Mouse (Mus musculus) liver, postnatal 0 days (tissue): ENCODE measurements around the gene Med29. TPM values are rescaled to one million over a fixed set of nuclear protein-coding genes. Genes with fewer than 3 reads are reported as not detected.
"Not testable (repeated sequence)": the region's sequence is repeated elsewhere in the genome, so short reads cannot be mapped to it uniquely, and the experiment has no call there.

Source experiments
- ATAC-seq: fragments of 200-750 bp; cut with Nextera tagmentation; 2 replicates; pipeline ENCODE4 v1.8.0; 2017; ENCODE audit warnings: mild to moderate bottlenecking, moderate library complexity
- DNase-seq: peaks from one replicate; pipeline ENCODE4 v3.0.0-alpha.2; 2016
- H3K27ac ChIP-seq: fragments of 300-500 bp; sonication (generic); 2 replicates; pipeline ENCODE4 v1.5.1; 2014; ENCODE audit warnings: antibody characterized with exemption, moderate library complexity, mild to moderate bottlenecking, low read depth
- H3K27me3 ChIP-seq: fragments of 300-500 bp; sonication (generic); 2 replicates; pipeline ENCODE4 v1.6.1; 2014; ENCODE audit warnings: low read length, control low read depth, mixed read lengths; ENCODE audit not compliant: insufficient read depth
- H3K36me3 ChIP-seq: fragments of 300-500 bp; sonication (generic); replicated peaks from 2 replicates; pipeline ENCODE4 v1.6.1; 2014; ENCODE audit warnings: mild to moderate bottlenecking, control low read depth, low read length, moderate library complexity, mixed read lengths; ENCODE audit not compliant: insufficient read depth
- H3K4me1 ChIP-seq: fragments of 300-500 bp; sonication (generic); 2 replicates; pipeline ENCODE4 v1.6.1; 2014; ENCODE audit warnings: antibody characterized with exemption, mild to moderate bottlenecking, control low read depth; ENCODE audit not compliant: insufficient read depth
- H3K4me2 ChIP-seq: fragments of 300-500 bp; sonication (generic); 2 replicates; pipeline ENCODE4 v1.6.1; 2014; ENCODE audit warnings: low read depth, mild to moderate bottlenecking, low read length, moderate library complexity, mixed read lengths
- H3K4me3 ChIP-seq: fragments of 300-500 bp; sonication (generic); 2 replicates; pipeline ENCODE4 v1.5.1; 2014; ENCODE audit warnings: low read depth, low read length
- H3K9ac ChIP-seq: fragments of 300-500 bp; sonication (generic); replicated peaks from 2 replicates; pipeline ENCODE4 v1.6.1; 2014; ENCODE audit warnings: mild to moderate bottlenecking, moderate library complexity
- H3K9me3 ChIP-seq: fragments of 300-500 bp; sonication (generic); 2 replicates; pipeline ENCODE4 v1.6.1; 2016; ENCODE audit warnings: mild to moderate bottlenecking, control low read depth, low read length, mixed read lengths
- CTCF ChIP-seq: sonication (generic); IDR thresholded peaks from 2 replicates; pipeline ENCODE4 v1.5.1; 2016; ENCODE audit warnings: antibody characterized with exemption, low read depth
- EP300 ChIP-seq: IDR thresholded peaks from 2 replicates; pipeline ENCODE4 v1.6.1; 2016; ENCODE audit warnings: antibody characterized with exemption, low read depth, mild to moderate bottlenecking
- WGBS: fragments of 180-500 bp; shearing (Covaris S2); extraction: QIAGEN DNeasy Blood & Tissue Kit; methylation state at CpG from one replicate; pipeline ENCODE4 v1.1.7; 2014; ENCODE audit not compliant: insufficient replicate concordance; 5-methylcytosine and 5-hydroxymethylcytosine counted together
- polyA plus RNA-seq: library from polyadenylated mRNA; unstranded; fragments of >200 nt; fragmentation: Nextera tagmentation; extraction: Ambion mirVana; gene quantifications from 2 replicates; pipeline ENCODE4 v1.2.1, GENCODE M21; 2015

Med29 gene
- polyA plus RNA-seq, 1 experiment from 2014 or later, result 18.6 TPM

- DNase-seq (no peak), ATAC-seq (peak; percentile 38; the same call in 1 of the 2 replicates)
- Histone ChIP-seq H3K4me3 (no peak overlapping the region), H3K27me3 (no peaks in the 10 kb centered on the region), H3K4me1 (peaks cover 4% of the 10 kb centered on the region; the same call in 1 of the 2 replicates), H3K36me3 (peaks cover 85% of the 10 kb centered on the region), H3K9me3 (no peaks in the 10 kb centered on the region), H3K27ac (no peak overlapping the region), H3K9ac (no peak overlapping the region), H3K4me2 (no peak overlapping the region)
- no peak for TF ChIP-seq CTCF
- 84% methylated on average over 1 of the region's 1 CpGs for WGBS
Measured at GRCm38 (mm10) chr7:28401030-28401429, 8.5 kb upstream of the Med29 start.

DNA sequence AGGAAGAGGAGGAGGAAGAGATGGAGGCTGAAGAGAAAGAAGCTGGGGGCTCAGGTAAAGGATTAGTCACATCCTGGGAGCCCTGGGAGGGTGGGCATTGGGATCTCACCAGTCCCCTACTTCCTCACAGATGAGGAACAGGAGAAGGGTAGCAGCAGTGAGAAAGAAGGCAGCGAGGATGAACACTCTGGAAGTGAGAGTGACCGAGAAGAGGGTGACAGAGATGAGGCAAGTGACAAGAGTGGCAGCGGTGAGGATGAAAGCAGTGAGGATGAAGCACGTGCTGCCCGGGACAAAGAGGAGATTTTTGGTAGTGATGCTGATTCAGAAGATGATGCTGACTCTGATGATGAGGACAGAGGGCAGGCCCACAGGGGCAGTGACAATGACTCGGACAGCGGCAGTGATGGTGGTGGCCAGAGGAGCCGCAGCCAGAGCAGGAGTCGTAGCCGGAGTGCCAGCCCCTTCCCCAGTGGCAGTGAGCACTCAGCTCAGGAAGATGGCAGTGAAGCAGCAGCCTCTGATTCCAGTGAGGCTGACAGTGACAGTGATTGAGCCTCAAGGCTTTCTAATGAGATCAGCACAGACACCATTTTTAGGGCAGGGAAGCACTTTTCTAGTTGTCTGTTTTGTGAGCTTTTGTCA is 6.3 kb upstream of the Med29 start:
- 90% methylated on average over 10 of the region's 10 CpGs for WGBS
- H3K36me3 ChIP-seq, result peaks cover 78% of the 10 kb centered on the region
- no peak overlapping the region for H3K4me3 ChIP-seq
- H3K27ac ChIP-seq, result no peak overlapping the region
- no peaks in the 10 kb centered on the region for H3K9me3 ChIP-seq
- ATAC-seq, result no peak
- DNase-seq, result no peak
- H3K27me3 ChIP-seq, result no peaks in the 10 kb centered on the region
- H3K9ac ChIP-seq, result no peak overlapping the region
- H3K4me2 ChIP-seq, result no peak overlapping the region
- H3K4me1 ChIP-seq, result peaks cover 6% of the 10 kb centered on the region
- TF ChIP-seq CTCF (no peak), EP300 (no peak)

GRCm38 (mm10) chr7:28398000-28398399 is 5.5 kb upstream of the Med29 start:
- TF ChIP-seq EP300 (no peak), CTCF (peak; percentile 54)
- no peaks in the 10 kb centered on the region for H3K27me3 ChIP-seq
- H3K9me3 ChIP-seq, result no peaks in the 10 kb centered on the region
- H3K4me3 ChIP-seq, result no peak overlapping the region
- peaks cover 12% of the 10 kb centered on the region for H3K4me1 ChIP-seq
- H3K36me3 ChIP-seq, result peaks cover 70% of the 10 kb centered on the region
- H3K27ac ChIP-seq, result no peak overlapping the region
- no peak for DNase-seq
- no peak for ATAC-seq
- no peak overlapping the region for H3K4me2 ChIP-seq
- WGBS, result 64% methylated on average over 3 of the region's 3 CpGs
- no peak overlapping the region for H3K9ac ChIP-seq

DNA sequence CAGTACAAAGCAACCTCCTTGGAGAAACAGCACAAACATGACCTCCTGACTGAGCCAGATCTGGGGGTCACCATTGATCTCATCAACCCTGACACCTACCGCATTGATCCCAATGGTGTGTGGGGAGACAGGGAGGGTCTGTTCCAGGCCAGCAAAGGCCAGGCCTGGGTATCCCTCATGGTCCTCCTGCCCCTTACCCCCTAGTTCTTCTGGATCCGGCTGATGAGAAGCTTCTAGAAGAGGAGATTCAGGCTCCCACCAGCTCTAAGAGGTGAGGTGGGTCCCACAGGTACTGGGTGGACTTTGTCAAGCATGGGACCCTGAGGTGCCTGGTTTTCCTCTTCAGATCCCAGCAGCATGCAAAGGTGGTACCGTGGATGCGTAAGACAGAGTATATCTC is 2.9 kb upstream of the Med29 start:
- DNase-seq, result no peak
- no peak for ATAC-seq
- peaks cover 15% of the 10 kb centered on the region for H3K4me1 ChIP-seq

DNA sequence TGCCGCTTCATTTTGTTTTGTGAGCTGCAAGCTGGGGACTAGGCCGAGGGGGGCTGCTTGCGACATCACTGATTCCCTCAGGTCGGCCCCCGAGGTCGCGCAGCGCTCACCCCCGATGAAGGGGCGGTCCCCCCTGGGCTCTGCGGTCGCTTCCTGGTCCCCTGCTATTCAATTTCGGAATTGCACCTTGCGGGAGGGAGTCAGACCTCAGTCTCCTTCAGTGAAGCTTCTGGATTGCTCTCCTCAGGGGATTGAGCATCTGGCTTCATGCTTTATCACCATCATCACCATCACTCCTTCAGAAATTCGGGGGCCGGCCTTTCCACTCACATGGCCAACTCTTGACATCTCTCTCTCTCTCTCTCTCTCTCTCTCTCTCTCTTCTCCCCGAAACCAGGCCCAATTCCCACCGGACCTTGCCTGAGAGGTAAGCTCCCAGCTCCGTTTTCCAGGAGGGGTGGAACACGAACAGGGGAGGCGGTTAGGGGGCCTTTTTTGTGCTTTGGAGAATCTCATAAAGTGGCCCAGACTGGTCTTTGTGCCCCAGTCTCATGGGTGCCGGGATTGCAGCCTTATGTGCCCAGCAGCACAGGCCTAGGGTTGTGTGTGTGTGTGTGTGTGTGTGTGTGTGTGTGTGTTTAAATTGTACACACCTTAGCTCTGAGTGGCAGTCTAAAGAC is 904 bp upstream of the Med29 start:
- no peaks in the 10 kb centered on the region for H3K9me3 ChIP-seq
- H3K4me3 ChIP-seq, result peak overlapping the region; percentile 86
- 7% methylated on average over 22 of the region's 22 CpGs for WGBS
- peaks cover 15% of the 10 kb centered on the region for H3K4me1 ChIP-seq
- H3K4me2 ChIP-seq, result peak overlapping the region; percentile 99
- H3K27ac ChIP-seq, result peak overlapping the region; percentile 72
- DNase-seq, result no peak
- H3K36me3 ChIP-seq, result peaks cover 44% of the 10 kb centered on the region
- TF ChIP-seq EP300 (no peak), CTCF (no peak)
- H3K27me3 ChIP-seq, result no peaks in the 10 kb centered on the region
- peak; percentile 1; the same call in 1 of the 2 replicates for ATAC-seq
- peak overlapping the region; percentile 92 for H3K9ac ChIP-seq

More for the DNA sequence above, 2.9 kb upstream of the Med29 start:
- WGBS, result 91% methylated on average over 4 of the region's 4 CpGs
- H3K27me3 ChIP-seq, result no peaks in the 10 kb centered on the region
- TF ChIP-seq CTCF (no peak), EP300 (no peak)
- no peaks in the 10 kb centered on the region for H3K9me3 ChIP-seq
- no peak overlapping the region for H3K9ac ChIP-seq
- H3K27ac ChIP-seq, result no peak overlapping the region
- no peak overlapping the region for H3K4me3 ChIP-seq
- no peak overlapping the region for H3K4me2 ChIP-seq
- H3K36me3 ChIP-seq, result peaks cover 49% of the 10 kb centered on the region

DNA sequence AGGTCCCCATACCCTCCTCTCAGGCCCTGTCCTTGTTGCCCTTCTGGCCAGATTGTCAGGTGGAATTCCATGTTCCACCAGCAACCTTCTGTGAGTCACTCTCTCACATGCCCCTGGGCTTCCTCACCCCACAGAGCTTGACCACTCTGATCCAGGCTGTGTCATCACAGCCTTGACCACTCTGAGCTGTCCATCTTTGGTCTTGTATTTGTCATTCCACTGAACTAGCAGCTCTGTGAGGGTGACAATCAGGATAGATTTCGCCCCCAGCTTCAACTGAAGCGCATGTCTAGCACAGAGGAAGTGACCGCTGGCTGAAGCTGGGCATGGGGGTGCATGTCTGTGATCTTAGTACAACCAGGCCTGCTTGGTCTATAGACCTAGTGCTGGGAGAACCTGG is 2.2 kb downstream of the Med29 start:
- no peaks in the 10 kb centered on the region for H3K27me3 ChIP-seq
- H3K36me3 ChIP-seq, result peaks cover 26% of the 10 kb centered on the region
- DNase-seq (no peak), ATAC-seq (no peak)
- no peak overlapping the region for H3K4me3 ChIP-seq
- no peak overlapping the region for H3K27ac ChIP-seq
- H3K4me1 ChIP-seq, result peaks cover 26% of the 10 kb centered on the region
- TF ChIP-seq CTCF, result no peak
- no peak overlapping the region for H3K4me2 ChIP-seq
- no peaks in the 10 kb centered on the region for H3K9me3 ChIP-seq
- no peak overlapping the region for H3K9ac ChIP-seq
- WGBS, result 80% methylated on average over 3 of the region's 3 CpGs

DNA sequence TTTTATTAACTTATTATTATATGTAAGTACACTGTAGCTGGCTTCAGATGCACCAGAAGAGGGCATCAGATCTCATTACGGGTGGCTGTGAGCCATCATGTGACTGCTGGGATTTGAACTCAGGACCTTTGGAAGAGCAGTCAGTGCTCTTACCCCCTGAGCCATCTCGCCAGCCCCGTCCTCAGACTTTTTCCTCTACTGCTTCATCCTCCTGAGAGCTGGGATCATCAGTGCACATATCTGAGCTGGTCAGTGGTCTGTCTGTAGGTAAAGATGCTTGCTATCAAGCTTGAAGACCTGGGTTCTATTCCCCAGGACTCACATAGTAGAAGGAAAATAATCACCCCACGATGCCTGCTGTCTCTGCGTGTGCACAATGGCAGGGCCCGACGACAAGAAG is 5.1 kb downstream of the Med29 start:
- 81% methylated on average over 7 of the region's 7 CpGs for WGBS
- Histone ChIP-seq H3K4me1 (peaks cover 46% of the 10 kb centered on the region), H3K36me3 (peaks cover 21% of the 10 kb centered on the region)
- not testable (repeated sequence) for H3K4me3 ChIP-seq, ATAC-seq, H3K9me3 ChIP-seq, H3K27me3 ChIP-seq, H3K27ac ChIP-seq, H3K9ac ChIP-seq, DNase-seq, H3K4me2 ChIP-seq

DNA sequence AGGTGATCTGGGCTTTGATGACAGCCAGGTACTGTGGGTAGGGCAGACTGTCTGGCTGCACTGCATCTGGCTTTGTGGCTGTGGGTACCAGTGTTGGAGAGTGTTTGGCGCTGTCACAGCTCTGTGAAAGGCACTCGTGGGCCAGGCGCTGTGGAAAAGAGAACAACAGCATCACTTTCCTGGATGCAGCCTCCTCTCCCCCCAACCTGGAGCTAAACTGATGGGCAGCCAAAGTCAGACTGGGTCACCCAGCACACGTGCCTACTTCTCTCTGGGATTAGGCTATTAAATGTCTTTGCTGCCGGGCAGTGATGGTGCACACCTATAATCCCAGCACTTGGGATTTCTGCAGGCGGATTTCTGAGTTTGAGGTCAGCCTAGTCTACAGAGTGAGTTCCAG is 5.6 kb downstream of the Med29 start:
- H3K27me3 ChIP-seq, H3K9me3 ChIP-seq, H3K4me2 ChIP-seq, H3K9ac ChIP-seq, ATAC-seq, H3K4me3 ChIP-seq, H3K27ac ChIP-seq, DNase-seq: not testable (repeated sequence)
- Histone ChIP-seq H3K36me3 (peaks cover 21% of the 10 kb centered on the region), H3K4me1 (peaks cover 47% of the 10 kb centered on the region)
- WGBS, result 77% methylated on average over 6 of the region's 6 CpGs
